Mouse (Mus musculus) heart, embryonic 16.5 days (tissue): Measurements from ENCODE around the gene Cd200r3. TPM values are rescaled to one million over a fixed set of nuclear protein-coding genes. Genes with fewer than 3 reads are reported as not detected.

Experiments used
- polyA plus RNA-seq: library from polyadenylated mRNA; unstranded; fragments of >200 nt; fragmentation: Nextera tagmentation; extraction: Ambion mirVana; gene quantifications from 2 replicates; pipeline ENCODE4 v1.2.1, GENCODE M21; 2015

Cd200r3 gene
- polyA plus RNA-seq, 1 experiment from 2014 or later, result 0.34 TPM

Other genes with a start within 250 kb of the Cd200r3 start
- 3.6 and 4.3 TPM in 2 replicates for gene Nepro, start 219.4 kb upstream of the Cd200r3 start, polyA plus RNA-seq
- 20.9 and 21.7 TPM in 2 replicates for gene Gtpbp8, start 197.3 kb upstream of the Cd200r3 start, polyA plus RNA-seq
- gene Cd200r1, start 177.9 kb upstream of the Cd200r3 start, polyA plus RNA-seq, result 1.2 and 1.4 TPM in 2 replicates
- 0.17 and 0.19 TPM in 2 replicates for gene Cd200r4, start 131.9 kb upstream of the Cd200r3 start, polyA plus RNA-seq
- 0.08 and 0.11 TPM in 2 replicates for gene Cd200r2, start 76.6 kb upstream of the Cd200r3 start, polyA plus RNA-seq
- gene Ccdc80, start 149.7 kb downstream of the Cd200r3 start, polyA plus RNA-seq, result 77.5 and 80.0 TPM in 2 replicates
- gene Slc35a5, start 215.0 kb downstream of the Cd200r3 start, polyA plus RNA-seq, result 14.5 and 17.4 TPM in 2 replicates
- gene Atg3, start 215.1 kb downstream of the Cd200r3 start, polyA plus RNA-seq, result 32.4 and 34.0 TPM in 2 replicates